7 mouse cellular contexts compared by ENCODE assay signal in the genomic region with DNA sequence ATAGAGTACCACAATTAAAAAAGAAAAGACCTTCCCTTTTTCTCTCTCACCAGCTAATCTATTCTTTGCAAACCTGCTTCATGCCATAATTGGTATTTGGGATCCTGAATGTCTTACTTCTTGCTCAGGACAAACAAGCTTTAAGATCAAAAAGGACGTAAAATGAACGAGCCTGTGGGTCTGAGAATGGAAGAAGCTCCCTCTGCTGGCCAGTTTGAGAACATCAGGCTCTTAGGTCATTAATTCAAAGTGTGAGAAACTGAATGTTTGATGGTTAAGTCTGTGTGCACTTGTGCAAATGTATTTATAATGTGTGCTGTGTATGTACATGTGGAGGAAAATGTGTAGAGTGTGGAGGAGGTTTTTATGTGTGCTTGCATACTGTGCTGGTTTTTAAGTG. TPM values are rescaled to one million over a fixed set of nuclear protein-coding genes. Genes with fewer than 3 reads are reported as not detected.
DNase-seq lines count a peak whose midpoint lies in the region; ATAC-seq and TF ChIP-seq lines count a peak whose summit lies in the region.

No protein-coding gene starts in this region.

- no peak overlapping the region for H3K4me2 ChIP-seq in kidney, embryonic 14.5 days (replicated peaks; ENCODE audit: low read depth, low read length)

- no peaks in the 10 kb centered on the region for H3K36me3 ChIP-seq in kidney, embryonic 14.5 days (ENCODE audit: control insufficient read depth, insufficient read depth, low read length)
- no peaks in the 10 kb centered on the region for H3K36me3 ChIP-seq in ES-Bruce4 (ENCODE audit: control insufficient read depth, insufficient read depth, low read length, poor library complexity, severe bottlenecking)

- no peak overlapping the region for H3K4me3 ChIP-seq in kidney, embryonic 14.5 days (ENCODE audit: low read length)
- no peak overlapping the region for H3K4me3 ChIP-seq in ES-Bruce4 (ENCODE audit: low read depth, low read length)

- no peak overlapping the region for H3K27ac ChIP-seq in kidney, embryonic 14.5 days (ENCODE audit: low read depth, low read length)
- no peak overlapping the region for H3K27ac ChIP-seq in ES-Bruce4 (ENCODE audit: insufficient read depth, low read length)

- no peak for TF ChIP-seq POLR2A in ES-Bruce4 (IDR thresholded peaks at IDR 0.05; ENCODE audit: insufficient read depth, low read length)

- no peaks in the 10 kb centered on the region for H3K27me3 ChIP-seq in kidney, embryonic 14.5 days (ENCODE audit: control insufficient read depth, insufficient read depth, low read length)
- no peaks in the 10 kb centered on the region for H3K27me3 ChIP-seq in ES-Bruce4 (ENCODE audit: control insufficient read depth, insufficient read depth, low read length, poor library complexity, severe bottlenecking)

- WGBS in kidney, embryonic 14.5 days, result 29% methylated on average over 2 of the region's 2 CpGs

- DNase-seq in kidney, adult 18-20 months, result peak; percentile 43
- DNase-seq in adrenal gland, postnatal 10 days, result peak; percentile 68
- peak; percentile 1 for DNase-seq in fibroblast of lung, adult 2 months (ENCODE audit: low read depth)
- DNase-seq in left cerebral cortex, postnatal 4 days, result peak; percentile 50
- peak; percentile 50 for DNase-seq in right cerebral cortex, postnatal 14 days

- no peaks in the 10 kb centered on the region for H3K9me3 ChIP-seq in kidney, embryonic 14.5 days (ENCODE audit: control insufficient read depth, low read length)
- H3K9me3 ChIP-seq in ES-Bruce4 (replicated peaks; ENCODE audit: control insufficient read depth, insufficient read depth, low read length, poor library complexity, severe bottlenecking), result no peaks in the 10 kb centered on the region

- ATAC-seq in kidney, embryonic 14.5 days (ENCODE audit: low FRiP score, low TSS enrichment), result no peak

- no peak for TF ChIP-seq EP300 in ES-Bruce4 (IDR thresholded peaks at IDR 0.05; ENCODE audit: insufficient read depth, low read depth, low read length)

- no peak overlapping the region for H3K9ac ChIP-seq in kidney, embryonic 14.5 days (ENCODE audit: low read depth, low read length)
- no peak overlapping the region for H3K9ac ChIP-seq in ES-Bruce4 (ENCODE audit: low read depth, poor library complexity, severe bottlenecking)

- TF ChIP-seq CTCF in ES-Bruce4 (IDR thresholded peaks at IDR 0.05; ENCODE audit: low read depth, low read length), result peak; percentile 7

- H3K4me1 ChIP-seq in kidney, embryonic 14.5 days (ENCODE audit: control insufficient read depth, insufficient read depth, low read length), result no peaks in the 10 kb centered on the region
- H3K4me1 ChIP-seq in ES-Bruce4 (ENCODE audit: control insufficient read depth, insufficient read depth, low read length), result no peaks in the 10 kb centered on the region

- intact Hi-C loops in left cerebral cortex, postnatal 4 days (cut with DNase I), result loop anchor here (2.0 to 5.0 kb wide), 2 partner anchors 46 to 128 kb away; no protein-coding TSS in a partner anchor

RNA-seq across cellular contexts. Expression of a gene that starts 5.0 kb away (rescaled TPM):
- polyA plus RNA-seq in kidney, embryonic 14.5 days (2014; fragmentation: Nextera tagmentation; extraction: Ambion mirVana), result not detected in 2 replicates
- 0.58 TPM in 1 of 2 replicates, not detected in the other for polyA plus RNA-seq in ES-Bruce4 (2011; ENCODE audit: insufficient read depth, insufficient read length, low read depth, missing spikeins)
- total RNA-seq in adrenal gland, postnatal 10 days (2021), result 10 to 100 TPM in 1 of 2 experiments, 1 to 10 TPM in 1; 8.3 to 16.2 TPM
- total RNA-seq in left cerebral cortex, postnatal 4 days (2021), result 1 to 10 TPM; 2.9 to 3.3 TPM

RNA-seq across cellular contexts. Expression of a gene that starts 21.7 kb away (rescaled TPM):
- not detected in 2 replicates for polyA plus RNA-seq in kidney, embryonic 14.5 days (2014; fragmentation: Nextera tagmentation; extraction: Ambion mirVana)
- polyA plus RNA-seq in ES-Bruce4 (2011; ENCODE audit: insufficient read depth, insufficient read length, low read depth, missing spikeins), result not detected in 2 replicates
- not detected for total RNA-seq in adrenal gland, postnatal 10 days (2021)
- not detected for total RNA-seq in left cerebral cortex, postnatal 4 days (2021)

RNA-seq across cellular contexts. Expression of a gene that starts 59.3 kb away (rescaled TPM):
- not detected in 2 replicates for polyA plus RNA-seq in kidney, embryonic 14.5 days (2014; fragmentation: Nextera tagmentation; extraction: Ambion mirVana)
- not detected in 2 replicates for polyA plus RNA-seq in ES-Bruce4 (2011; ENCODE audit: insufficient read depth, insufficient read length, low read depth, missing spikeins)
- total RNA-seq in adrenal gland, postnatal 10 days (2021), result not detected
- not detected for total RNA-seq in left cerebral cortex, postnatal 4 days (2021)

Comparison
In these comparisons a context has a peak if more than half of its experiments do, and no peak if none do; other contexts are left out.
1. DNase-seq: peak in every context shown above with its lines; median percentile 68 in adrenal gland, postnatal 10 days; 50 in left cerebral cortex, postnatal 4 days; 50 in right cerebral cortex, postnatal 14 days; 43 in kidney, adult 18-20 months; 1 in fibroblast of lung, adult 2 months.